Mouse (Mus musculus): ENCODE results near the gene Chst3. TPM values are rescaled to one million over a fixed set of nuclear protein-coding genes. Genes with fewer than 3 reads are reported as not detected.
"Not testable (repeated sequence)": the region's sequence is repeated elsewhere in the genome, so short reads cannot be mapped to it uniquely, and the experiment has no call there.

Gene Chst3
- polyA plus RNA-seq, 1 experiment from 2014 or later: 0.46 TPM

DNA sequence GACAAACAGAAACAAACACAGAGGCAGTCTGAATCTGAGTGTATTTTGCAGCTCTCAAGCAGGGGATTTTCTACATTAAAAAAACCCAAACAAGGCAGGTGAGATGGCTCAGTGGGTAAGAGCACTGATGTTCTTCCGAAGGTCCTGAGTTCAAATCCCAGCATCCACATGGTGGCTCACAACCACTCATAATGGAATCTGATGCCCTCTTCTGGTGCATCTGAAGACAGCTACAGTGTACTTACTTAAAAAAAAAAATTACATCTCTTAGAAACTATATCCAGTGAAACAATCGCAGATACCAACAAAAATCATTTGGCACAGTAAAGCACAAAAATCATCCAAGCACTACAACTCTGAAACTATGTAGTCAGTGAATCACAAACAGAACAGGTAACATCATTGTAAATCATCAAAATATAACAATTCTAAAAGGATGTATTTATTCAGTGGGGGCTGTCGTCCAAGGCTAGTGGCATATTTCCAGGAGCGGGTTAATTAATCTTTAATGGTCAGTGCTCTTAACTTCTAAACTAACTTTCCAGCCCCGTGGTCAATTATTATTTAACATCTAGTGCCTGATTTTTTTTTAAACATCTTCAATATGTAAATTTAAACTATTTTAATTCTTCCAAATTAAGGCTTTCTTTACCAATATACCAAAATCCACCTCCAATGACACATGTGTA, 2.7 kb upstream of the Chst3 start:
- not testable (repeated sequence) for H3K9me3 ChIP-seq (replicated peaks; ENCODE audit: control insufficient read depth, low read length); ATAC-seq (replicated peaks; ENCODE audit: extremely low read depth, insufficient read depth, low FRiP score); H3K4me1 ChIP-seq (ENCODE audit: control insufficient read depth, insufficient read depth, low read length); H3K27ac ChIP-seq (ENCODE audit: low read length); H3K4me3 ChIP-seq (ENCODE audit: low read length); H3K4me2 ChIP-seq (ENCODE audit: low read depth, low read length); H3K9ac ChIP-seq (ENCODE audit: low read length); H3K36me3 ChIP-seq (ENCODE audit: control insufficient read depth, insufficient read depth)
- H3K27me3 ChIP-seq (ENCODE audit: control insufficient read depth, insufficient read depth, low read length): peaks cover 35% of the 10 kb centered on the region
- WGBS: 83% methylated on average over 5 of the region's 5 CpGs

DNA sequence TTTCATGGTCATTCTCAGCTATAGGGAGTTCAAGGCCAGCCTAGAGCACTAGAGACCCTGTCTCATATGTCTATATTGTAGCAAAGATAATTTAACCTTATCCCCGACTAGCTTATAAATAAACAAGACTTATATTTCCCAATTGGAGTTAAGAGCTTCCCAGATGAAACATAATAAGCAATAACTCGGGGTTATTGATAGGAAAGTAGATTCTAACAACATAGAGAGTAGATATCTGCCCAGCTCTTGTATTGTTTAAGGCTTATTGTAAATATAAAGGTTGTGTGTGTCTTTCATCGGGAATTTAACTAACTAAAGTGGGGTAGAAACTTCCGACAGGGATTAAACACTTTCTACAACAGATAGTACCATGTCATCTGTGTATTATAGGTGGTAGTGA, 1.5 kb upstream of the Chst3 start:
- Histone ChIP-seq H3K36me3 (ENCODE audit: control insufficient read depth, insufficient read depth) (no peaks in the 10 kb centered on the region), H3K9ac (ENCODE audit: low read length) (no peak overlapping the region), H3K27ac (ENCODE audit: low read length) (no peak overlapping the region), H3K4me3 (ENCODE audit: low read length) (no peak overlapping the region), H3K4me2 (ENCODE audit: low read depth, low read length) (no peak overlapping the region), H3K4me1 (ENCODE audit: control insufficient read depth, insufficient read depth, low read length) (peaks cover 6% of the 10 kb centered on the region), H3K27me3 (ENCODE audit: control insufficient read depth, insufficient read depth, low read length) (peaks cover 44% of the 10 kb centered on the region), H3K9me3 (replicated peaks; ENCODE audit: control insufficient read depth, low read length) (no peaks in the 10 kb centered on the region)
- no peak for ATAC-seq (replicated peaks; ENCODE audit: extremely low read depth, insufficient read depth, low FRiP score)
- WGBS: 86% methylated on average over 4 of the region's 4 CpGs

DNA sequence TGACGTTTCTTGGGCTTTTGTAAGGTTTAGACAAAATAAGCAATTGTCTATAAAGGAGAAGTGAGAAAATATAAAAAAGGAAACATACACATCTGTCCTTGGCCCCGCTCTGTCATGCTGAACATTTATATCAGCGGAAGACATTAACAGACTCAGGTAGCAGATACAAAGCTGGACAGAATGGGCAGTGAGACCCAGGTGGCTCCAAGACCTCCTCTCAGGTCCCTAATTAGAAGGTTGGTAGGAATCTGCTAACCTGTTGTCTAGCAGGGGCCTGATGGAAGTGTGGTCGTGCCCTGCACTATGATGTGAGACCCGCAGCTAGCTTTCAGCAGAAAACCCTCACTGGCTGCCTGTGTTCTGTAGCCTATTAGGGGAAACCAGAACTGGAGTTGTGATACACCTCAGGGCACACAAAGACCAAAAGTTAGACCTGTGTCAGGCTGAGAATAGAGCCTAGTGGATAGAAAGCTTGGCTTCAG, 1.0 kb upstream of the Chst3 start:
- no peaks in the 10 kb centered on the region for H3K36me3 ChIP-seq (ENCODE audit: control insufficient read depth, insufficient read depth)
- H3K27me3 ChIP-seq (ENCODE audit: control insufficient read depth, insufficient read depth, low read length): peaks cover 44% of the 10 kb centered on the region

DNA sequence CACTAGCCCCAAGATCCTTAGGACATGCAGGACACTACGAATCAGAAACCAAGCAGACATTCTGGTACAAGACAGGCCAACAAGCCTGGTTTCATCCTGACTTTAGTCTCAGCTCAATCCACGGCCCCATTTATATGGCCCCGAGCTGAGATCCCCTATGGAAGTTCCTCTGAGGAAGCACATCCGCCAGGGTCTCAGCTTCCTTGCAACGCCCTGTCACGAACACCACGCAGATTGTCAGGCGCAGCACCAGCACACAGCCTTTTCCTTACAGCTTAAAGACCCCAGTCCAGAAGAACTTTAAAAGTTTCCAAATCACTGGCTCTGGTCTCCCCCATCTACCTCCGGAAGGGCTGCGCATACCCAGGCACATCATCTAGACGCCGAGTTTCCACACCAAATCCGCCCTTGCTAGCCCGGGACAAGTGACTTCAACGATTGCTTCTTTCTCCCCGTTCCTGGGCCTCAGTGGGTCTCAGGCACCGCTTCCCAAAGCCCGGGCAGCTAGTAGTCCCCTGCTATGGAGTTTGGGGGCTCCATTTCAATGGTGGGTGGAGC, 948 bp downstream of the Chst3 start:
- Histone ChIP-seq H3K4me2 (ENCODE audit: low read depth, low read length) (peak overlapping the region; percentile 90), H3K36me3 (ENCODE audit: control insufficient read depth, insufficient read depth) (no peaks in the 10 kb centered on the region), H3K4me1 (ENCODE audit: control insufficient read depth, insufficient read depth, low read length) (peaks cover 6% of the 10 kb centered on the region), H3K27me3 (ENCODE audit: control insufficient read depth, insufficient read depth, low read length) (peaks cover 42% of the 10 kb centered on the region), H3K4me3 (ENCODE audit: low read length) (peak overlapping the region; percentile 68), H3K9me3 (replicated peaks; ENCODE audit: control insufficient read depth, low read length) (no peaks in the 10 kb centered on the region), H3K27ac (ENCODE audit: low read length) (no peak overlapping the region), H3K9ac (ENCODE audit: low read length) (peak overlapping the region; percentile 64)
- 12% methylated on average over 18 of the region's 18 CpGs for WGBS
- no peak for ATAC-seq (replicated peaks; ENCODE audit: extremely low read depth, insufficient read depth, low FRiP score)

More for the DNA sequence above, 1.0 kb upstream of the Chst3 start:
- H3K4me3 ChIP-seq (ENCODE audit: low read length): no peak overlapping the region
- no peak overlapping the region for H3K9ac ChIP-seq (ENCODE audit: low read length)
- H3K4me1 ChIP-seq (ENCODE audit: control insufficient read depth, insufficient read depth, low read length): peaks cover 6% of the 10 kb centered on the region
- H3K4me2 ChIP-seq (ENCODE audit: low read depth, low read length): no peak overlapping the region
- H3K27ac ChIP-seq (ENCODE audit: low read length): no peak overlapping the region
- H3K9me3 ChIP-seq (replicated peaks; ENCODE audit: control insufficient read depth, low read length): no peaks in the 10 kb centered on the region
- no peak for ATAC-seq (replicated peaks; ENCODE audit: extremely low read depth, insufficient read depth, low FRiP score)
- 81% methylated on average over 5 of the region's 5 CpGs for WGBS

DNA sequence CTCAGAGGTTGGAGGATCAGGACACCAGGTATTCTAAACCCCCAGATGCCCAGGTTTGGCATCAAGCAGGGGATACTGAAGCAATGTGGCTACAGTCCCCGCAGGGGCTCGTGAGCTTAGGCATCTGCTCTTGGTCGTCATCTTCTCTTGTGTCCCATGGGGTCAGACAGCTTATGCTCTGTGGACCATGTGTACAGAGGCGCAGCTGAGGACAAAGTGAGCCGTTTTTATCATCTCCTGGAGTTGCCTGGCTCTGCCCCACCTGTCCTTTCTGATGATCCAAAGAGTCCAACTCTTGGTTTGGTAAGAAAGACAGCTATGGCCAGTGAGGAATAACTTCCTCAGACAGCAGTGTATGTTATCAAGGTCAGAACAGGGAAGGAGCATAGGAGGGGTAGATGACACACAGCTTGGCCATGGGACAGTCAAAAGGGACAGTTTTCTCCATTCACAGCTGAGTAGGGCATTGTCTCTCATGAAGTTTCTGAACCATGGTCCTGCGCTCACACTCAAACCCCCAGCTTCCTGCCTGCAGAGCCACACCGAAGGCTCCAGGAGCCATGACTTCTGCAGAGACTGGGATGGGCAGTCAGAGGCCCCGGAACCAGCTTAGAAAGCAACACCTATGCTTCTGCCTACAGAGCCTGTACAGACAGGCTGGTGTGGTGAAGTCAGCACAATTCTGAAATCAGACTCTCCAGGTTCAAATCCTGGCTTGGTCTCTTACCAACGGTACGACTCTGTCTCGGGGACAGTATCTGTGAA, 2.5 kb downstream of the Chst3 start:
- 88% methylated on average over 11 of the region's 11 CpGs for WGBS
- ATAC-seq (replicated peaks; ENCODE audit: extremely low read depth, insufficient read depth, low FRiP score): no peak
- peaks cover 17% of the 10 kb centered on the region for H3K4me1 ChIP-seq (ENCODE audit: control insufficient read depth, insufficient read depth, low read length)
- H3K4me2 ChIP-seq (ENCODE audit: low read depth, low read length): no peak overlapping the region
- H3K27me3 ChIP-seq (ENCODE audit: control insufficient read depth, insufficient read depth, low read length): peaks cover 40% of the 10 kb centered on the region
- no peak overlapping the region for H3K27ac ChIP-seq (ENCODE audit: low read length)
- no peaks in the 10 kb centered on the region for H3K36me3 ChIP-seq (ENCODE audit: control insufficient read depth, insufficient read depth)
- no peaks in the 10 kb centered on the region for H3K9me3 ChIP-seq (replicated peaks; ENCODE audit: control insufficient read depth, low read length)
- H3K4me3 ChIP-seq (ENCODE audit: low read length): no peak overlapping the region
- no peak overlapping the region for H3K9ac ChIP-seq (ENCODE audit: low read length)

DNA sequence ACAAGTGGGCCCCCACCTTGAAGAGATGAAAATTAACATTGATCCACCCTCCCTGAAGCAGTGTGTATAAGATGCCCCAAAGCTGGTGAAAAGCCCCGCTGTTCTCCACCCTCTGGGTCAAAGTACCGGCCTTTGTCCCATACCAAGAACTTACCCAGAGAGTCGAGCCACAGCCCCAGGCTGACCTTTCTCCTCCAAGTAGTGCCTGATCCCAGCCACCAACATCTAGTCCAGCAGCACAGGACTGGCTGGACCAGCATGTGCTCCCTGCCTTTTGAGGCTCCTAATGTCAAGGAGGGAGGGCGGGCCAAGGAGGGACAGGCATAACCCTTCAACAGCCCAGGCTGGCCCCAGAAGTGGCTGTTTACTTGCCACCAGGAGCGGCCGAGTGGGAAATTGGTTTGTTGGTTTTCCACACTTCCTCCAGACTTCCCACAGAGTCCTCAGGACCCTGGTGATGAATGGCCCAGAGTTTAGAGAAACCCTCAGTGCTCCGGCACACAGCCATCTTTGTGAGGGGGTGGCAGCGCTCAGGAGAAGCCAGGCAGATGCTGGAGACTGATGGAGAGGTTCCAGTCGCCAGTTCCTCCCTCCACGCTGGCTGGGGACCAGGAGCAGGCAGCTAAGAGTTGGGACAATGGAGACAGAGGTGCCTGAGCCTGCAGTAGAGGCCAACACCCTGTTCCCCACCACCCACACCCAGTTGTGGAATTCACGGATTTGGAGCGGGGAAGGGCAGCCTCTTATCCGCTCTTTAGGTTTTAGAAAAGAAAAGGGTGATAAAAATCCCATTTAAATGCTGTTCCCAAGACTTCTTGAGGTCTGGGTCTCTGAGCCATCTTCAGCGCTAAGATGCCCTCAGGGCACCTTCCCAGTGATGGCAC, 3.7 kb downstream of the Chst3 start:
- H3K27me3 ChIP-seq (ENCODE audit: control insufficient read depth, insufficient read depth, low read length): peaks cover 38% of the 10 kb centered on the region
- WGBS: 68% methylated on average over 14 of the region's 14 CpGs
- peaks cover 25% of the 10 kb centered on the region for H3K4me1 ChIP-seq (ENCODE audit: control insufficient read depth, insufficient read depth, low read length)
- H3K27ac ChIP-seq (ENCODE audit: low read length): no peak overlapping the region
- no peak overlapping the region for H3K9ac ChIP-seq (ENCODE audit: low read length)
- no peak for ATAC-seq (replicated peaks; ENCODE audit: extremely low read depth, insufficient read depth, low FRiP score)
- H3K36me3 ChIP-seq (ENCODE audit: control insufficient read depth, insufficient read depth): no peaks in the 10 kb centered on the region
- H3K9me3 ChIP-seq (replicated peaks; ENCODE audit: control insufficient read depth, low read length): no peaks in the 10 kb centered on the region
- H3K4me2 ChIP-seq (ENCODE audit: low read depth, low read length): no peak overlapping the region
- H3K4me3 ChIP-seq (ENCODE audit: low read length): no peak overlapping the region

DNA sequence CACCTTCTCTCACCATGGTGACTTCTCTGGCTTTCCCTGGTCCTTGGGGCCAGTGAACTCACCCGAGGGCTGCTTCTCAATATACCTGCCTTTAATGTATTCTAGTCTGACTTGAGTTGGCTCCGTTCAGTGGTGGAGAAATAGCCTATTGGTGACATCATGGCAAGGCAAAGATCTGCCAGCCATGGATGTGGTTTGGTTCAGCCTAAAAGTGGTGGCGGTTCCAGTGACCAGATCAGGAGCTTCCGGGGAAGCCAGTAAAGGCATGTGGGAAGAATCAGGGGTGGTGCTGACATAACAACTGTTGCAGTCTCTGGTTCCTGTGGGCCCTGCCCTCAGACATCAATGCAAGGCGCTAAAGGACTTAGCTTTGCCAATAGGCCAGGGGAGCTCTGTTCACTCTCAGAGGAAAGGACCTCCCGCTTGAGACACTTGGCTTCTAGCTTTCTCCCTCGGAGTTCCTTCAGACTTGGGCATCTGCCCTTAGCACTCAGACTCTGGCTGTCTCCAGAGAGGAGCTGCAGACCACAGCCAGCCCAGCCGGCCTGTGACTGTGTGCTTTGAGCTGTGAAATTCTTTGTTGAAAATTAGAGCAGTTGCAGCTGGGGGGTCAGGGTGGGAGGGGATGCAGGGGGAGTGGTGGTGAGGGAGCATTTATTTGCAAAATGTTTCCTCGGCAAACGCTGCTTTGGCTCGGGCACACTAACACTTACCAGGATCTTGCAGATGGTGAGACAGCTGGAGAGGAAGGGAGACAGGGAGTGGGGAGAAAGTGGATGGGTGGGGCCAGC, 6.3 kb downstream of the Chst3 start:
- peaks cover 35% of the 10 kb centered on the region for H3K4me1 ChIP-seq (ENCODE audit: control insufficient read depth, insufficient read depth, low read length)
- H3K9ac ChIP-seq (ENCODE audit: low read length): no peak overlapping the region
- no peak overlapping the region for H3K4me3 ChIP-seq (ENCODE audit: low read length)
- ATAC-seq (replicated peaks; ENCODE audit: extremely low read depth, insufficient read depth, low FRiP score): 0 out of 2 replicates have a peak, but pooled peaks have one; percentile 8
- peaks cover 19% of the 10 kb centered on the region for H3K27me3 ChIP-seq (ENCODE audit: control insufficient read depth, insufficient read depth, low read length)
- 35% methylated on average over 11 of the region's 11 CpGs for WGBS
- H3K27ac ChIP-seq (ENCODE audit: low read length): no peak overlapping the region
- H3K4me2 ChIP-seq (ENCODE audit: low read depth, low read length): no peak overlapping the region
- no peaks in the 10 kb centered on the region for H3K9me3 ChIP-seq (replicated peaks; ENCODE audit: control insufficient read depth, low read length)
- no peaks in the 10 kb centered on the region for H3K36me3 ChIP-seq (ENCODE audit: control insufficient read depth, insufficient read depth)

DNA sequence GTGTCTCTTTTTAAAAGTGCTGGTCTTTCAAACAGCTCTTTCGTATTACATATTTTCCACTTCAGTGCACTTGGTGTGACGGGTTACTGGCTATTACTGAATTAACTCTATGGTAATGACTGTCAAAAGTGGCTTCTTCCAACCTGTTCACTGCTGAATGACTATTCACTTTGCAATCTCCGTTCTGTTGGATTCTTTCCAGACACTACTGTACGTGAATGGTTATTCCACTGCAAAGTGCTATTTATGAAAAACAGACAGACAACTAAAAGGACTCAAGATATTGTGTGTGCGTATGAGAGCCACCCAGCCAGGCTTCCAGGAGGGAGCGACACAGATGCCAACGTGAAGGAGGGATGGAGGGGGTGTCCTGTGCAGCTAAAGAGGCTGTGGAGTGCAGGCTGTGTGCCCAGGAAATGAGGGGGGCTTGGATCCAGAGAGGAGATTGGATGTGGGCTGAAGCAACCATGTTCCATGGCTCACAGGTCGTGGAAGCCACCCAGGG, 7.5 kb downstream of the Chst3 start:
- H3K27ac ChIP-seq (ENCODE audit: low read length): 0 out of 2 replicates have a peak overlapping the region, but pooled peaks have one; percentile 8
- H3K4me1 ChIP-seq (ENCODE audit: control insufficient read depth, insufficient read depth, low read length): peaks cover 39% of the 10 kb centered on the region

More for the DNA sequence above, 7.5 kb downstream of the Chst3 start:
- H3K36me3 ChIP-seq (ENCODE audit: control insufficient read depth, insufficient read depth): no peaks in the 10 kb centered on the region
- WGBS: 27% methylated on average over 8 of the region's 8 CpGs
- no peak overlapping the region for H3K4me3 ChIP-seq (ENCODE audit: low read length)
- H3K27me3 ChIP-seq (ENCODE audit: control insufficient read depth, insufficient read depth, low read length): peaks cover 7% of the 10 kb centered on the region; the same call in 1 of the 2 replicates
- no peaks in the 10 kb centered on the region for H3K9me3 ChIP-seq (replicated peaks; ENCODE audit: control insufficient read depth, low read length)
- no peak for ATAC-seq (replicated peaks; ENCODE audit: extremely low read depth, insufficient read depth, low FRiP score)
- no peak overlapping the region for H3K4me2 ChIP-seq (ENCODE audit: low read depth, low read length)
- no peak overlapping the region for H3K9ac ChIP-seq (ENCODE audit: low read length)

Measured in heart, embryonic 16.5 days (tissue).